Mouse (Mus musculus) lung, postnatal 36 days (tissue): ENCODE measurements around the gene Opn4.

Experiments
- DNase-seq: peaks from one replicate; pipeline ENCODE4 v3.0.0; 2022; ENCODE audit warnings: mixed read lengths

Opn4 gene

GRCm38 (mm10) chr14:34561647-34562046 lies 38.3 kb downstream of the Opn4 start:
- DNase-seq = no peak

DNA sequence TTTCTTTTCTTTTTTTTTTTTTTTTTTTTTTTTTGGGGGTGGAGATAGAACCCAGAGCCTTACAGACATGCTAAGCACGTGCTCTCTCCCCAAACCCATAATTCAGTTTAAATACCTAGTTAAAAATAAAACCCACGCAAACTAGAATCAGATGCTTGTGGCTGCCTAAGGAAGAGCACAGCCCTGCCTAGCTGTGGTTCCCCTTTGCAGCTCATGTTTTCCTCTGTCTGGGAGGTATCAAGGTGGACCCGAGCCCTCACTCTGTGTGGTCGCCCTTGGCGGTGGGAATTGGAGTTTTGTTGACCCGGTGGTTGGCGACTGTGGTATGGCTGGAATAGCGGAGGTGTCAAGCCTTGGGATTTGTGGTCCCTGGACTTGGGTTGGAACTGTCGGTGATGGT lies 41.0 kb downstream of the Opn4 start:
- no peak for DNase-seq

DNA sequence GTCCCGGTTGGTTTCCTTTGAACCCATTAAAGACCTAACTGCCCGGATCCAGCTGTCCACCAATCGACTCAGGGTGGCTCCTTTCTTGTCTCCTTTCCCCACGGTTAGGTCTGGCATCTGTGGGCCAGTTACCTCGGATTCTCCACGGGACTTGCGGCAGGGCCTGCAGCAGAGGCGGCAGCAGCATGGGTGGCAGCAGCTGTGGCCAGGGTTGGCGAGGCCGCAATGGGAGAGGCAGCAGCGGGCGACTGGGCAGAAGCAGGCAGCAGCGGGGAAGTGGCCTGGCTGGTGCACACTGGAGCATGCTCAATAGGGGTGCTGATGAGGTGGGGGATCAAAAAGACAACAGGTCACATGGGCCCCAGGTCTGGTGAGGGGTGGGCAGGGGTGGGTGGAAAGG lies 44.7 kb downstream of the Opn4 start:
- no peak for DNase-seq

- DNase-seq = peak; percentile 63
Measured at GRCm38 (mm10) chr14:34554047-34554446, 45.9 kb downstream of the Opn4 start.

DNA sequence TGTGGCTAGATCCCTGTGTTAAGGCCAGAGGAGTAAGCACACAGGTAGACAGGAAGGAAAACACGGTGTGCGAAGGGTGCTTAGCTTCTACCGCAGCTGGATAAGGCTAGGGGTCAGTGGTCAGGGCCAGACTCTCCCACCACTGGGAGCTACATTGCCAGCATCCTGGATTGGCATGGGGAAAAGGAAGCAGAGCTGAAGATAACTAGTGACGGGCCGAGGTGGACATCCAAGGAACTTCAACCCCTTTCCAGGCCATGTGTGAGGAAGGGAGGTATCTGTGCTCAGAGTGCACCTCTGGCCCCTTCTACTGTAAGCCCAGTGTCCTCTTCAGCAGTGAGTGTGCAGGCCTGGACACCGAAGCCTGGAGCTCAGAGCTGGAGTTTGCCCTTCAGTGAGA lies 46.5 kb downstream of the Opn4 start:
- DNase-seq = no peak

- DNase-seq = no peak
Measured at GRCm38 (mm10) chr14:34552226-34552625, 47.7 kb downstream of the Opn4 start.

DNA sequence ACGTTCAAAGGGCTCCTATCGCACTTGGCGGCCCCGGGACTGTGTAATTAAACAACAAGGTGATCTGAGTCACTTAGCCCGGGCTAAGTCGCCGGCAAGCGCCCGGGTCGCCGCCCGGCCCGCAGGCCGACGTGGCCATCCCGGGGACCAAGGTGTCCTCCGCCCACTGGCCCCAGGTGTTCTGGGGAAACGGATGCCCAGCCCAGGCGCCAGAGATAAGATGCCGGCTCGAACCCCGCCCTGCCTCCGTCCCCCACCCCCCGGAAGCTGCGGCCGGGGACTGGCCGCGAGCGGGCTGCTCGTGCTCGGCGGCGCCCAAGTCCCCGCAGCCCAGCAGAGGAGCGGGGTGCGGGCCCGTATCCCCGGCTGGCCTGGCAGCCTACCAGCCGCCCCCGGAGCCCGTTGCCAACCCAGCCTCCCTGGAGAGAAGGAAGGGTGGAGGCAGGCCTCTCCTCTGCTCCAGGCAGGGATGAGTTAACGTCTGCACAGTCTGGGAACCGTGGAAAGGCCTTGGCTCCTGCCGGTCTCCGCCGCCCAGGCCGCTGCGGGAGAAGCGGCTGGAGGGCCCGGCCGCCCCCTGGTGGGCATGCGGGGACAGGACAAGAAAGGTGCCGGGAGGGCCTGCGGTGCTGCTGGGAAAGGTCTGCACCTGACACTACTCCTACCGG lies 50.8 kb downstream of the Opn4 start:
- peak; percentile 83 for DNase-seq

DNA sequence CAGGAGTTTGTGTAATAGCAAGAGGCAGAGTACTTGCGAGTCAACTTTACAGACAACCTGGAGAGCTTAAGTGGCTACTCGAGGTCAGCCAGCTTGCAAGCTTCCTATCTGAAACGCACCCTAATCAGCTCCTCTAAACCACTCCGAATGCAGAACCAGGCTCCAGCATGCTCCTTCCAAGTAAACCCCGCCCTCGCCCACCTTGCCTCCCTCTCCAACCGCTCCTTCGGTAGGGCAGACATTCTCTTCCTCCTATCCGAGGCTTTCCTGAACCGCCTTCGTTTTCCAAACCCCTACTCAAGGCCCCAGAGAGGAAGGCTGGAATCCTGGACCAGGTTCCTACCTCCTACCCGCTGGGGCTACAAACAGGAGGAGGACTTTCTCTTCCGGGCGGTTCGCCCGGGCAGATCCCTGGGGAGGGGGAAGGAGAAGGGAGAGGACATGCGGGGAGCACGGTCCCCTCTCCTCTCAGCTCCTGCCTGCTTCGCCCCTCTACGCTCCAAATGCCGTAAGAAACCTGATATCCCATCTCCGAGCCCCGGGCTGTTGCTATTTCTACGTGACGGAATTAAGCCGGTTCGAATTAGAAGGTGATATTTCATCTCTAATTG lies 51.4 kb downstream of the Opn4 start:
- peak; percentile 71 for DNase-seq

DNA sequence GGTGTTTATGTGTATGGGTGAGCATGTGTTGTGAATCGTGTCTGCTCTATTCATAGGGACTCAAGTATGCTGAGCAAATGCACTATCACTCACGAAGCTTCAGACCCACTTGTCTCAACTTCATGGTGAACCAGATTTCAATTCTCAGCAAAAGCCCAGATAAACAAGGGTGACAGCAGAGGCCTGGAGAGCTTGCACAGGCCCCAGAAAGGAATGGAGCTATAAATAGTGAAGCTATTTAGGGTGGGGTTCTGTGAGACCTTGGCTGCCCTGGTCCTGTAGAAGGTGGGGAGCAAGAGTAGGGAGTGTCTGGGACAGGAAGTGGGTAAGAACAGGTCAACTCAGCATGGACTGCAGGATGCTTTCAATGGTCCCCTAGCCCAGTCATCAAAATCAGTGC lies 55.4 kb downstream of the Opn4 start:
- DNase-seq = no peak

GRCm38 (mm10) chr14:34544001-34544400 lies 55.9 kb downstream of the Opn4 start:
- no peak for DNase-seq

- DNase-seq = no peak
Measured at GRCm38 (mm10) chr14:34543596-34543995, 56.3 kb downstream of the Opn4 start.

- no peak for DNase-seq
Measured at GRCm38 (mm10) chr14:34541896-34542295, 58.0 kb downstream of the Opn4 start.

DNA sequence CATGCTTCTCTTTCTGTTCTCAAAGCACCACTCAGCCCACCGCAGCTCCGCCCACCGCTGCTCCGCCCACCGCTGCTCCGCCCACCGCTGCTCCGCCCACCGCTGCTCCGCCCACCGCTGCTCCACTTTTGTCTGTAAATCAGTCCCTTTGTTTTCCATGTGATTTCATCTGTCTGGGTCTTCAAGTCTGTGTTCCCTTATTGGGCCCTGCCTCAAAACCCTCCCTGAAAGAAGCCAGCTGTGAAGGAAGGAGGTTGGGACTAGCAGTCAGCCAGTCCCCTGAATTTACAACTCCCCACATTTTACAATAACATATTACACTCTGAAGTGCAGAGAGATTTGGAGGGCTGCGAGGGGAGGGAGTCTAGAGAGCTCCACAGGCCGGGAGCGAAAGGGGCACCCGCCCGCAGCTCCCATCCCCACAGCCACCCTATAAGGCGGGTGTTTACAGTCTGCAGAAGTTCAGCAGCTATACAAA lies 59.2 kb downstream of the Opn4 start:
- DNase-seq = peak; percentile 49
